Mouse (Mus musculus): ENCODE results near the gene Fignl2. TPM values are rescaled to one million over a fixed set of nuclear protein-coding genes. Genes with fewer than 3 reads are reported as not detected.

The Fignl2 gene
- polyA plus RNA-seq, 1 experiment: 0.02 TPM

- TF ChIP-seq REST (IDR thresholded peaks at IDR 0.05; ENCODE audit: insufficient read depth, insufficient read length) (no peak), TCF3 (IDR thresholded peaks at IDR 0.05; ENCODE audit: insufficient read length, low read depth) (no peak), USF1 (IDR thresholded peaks at IDR 0.05; ENCODE audit: low read depth) (no peak), MYOG (IDR thresholded peaks at IDR 0.05; ENCODE audit: control insufficient read depth in 1 of 3, insufficient read depth in 1 of 3, insufficient read length in 2 of 3, low read depth in 2 of 3) (no peak), CEBPB (IDR thresholded peaks at IDR 0.05; ENCODE audit: insufficient read depth, poor library complexity, severe bottlenecking) (no peak)
- H3K36me3 ChIP-seq (ENCODE audit: control insufficient read depth, insufficient read depth): no peaks in the 10 kb centered on the region
- peaks cover 56% of the 10 kb centered on the region for H3K27me3 ChIP-seq (ENCODE audit: control insufficient read depth, insufficient read depth, insufficient read length)
- H3ac ChIP-seq (ENCODE audit: control insufficient read depth, insufficient read length): no peak overlapping the region
- H3K4me3 ChIP-seq: no peak overlapping the region
- no peaks in the 10 kb centered on the region for H3K79me2 ChIP-seq (ENCODE audit: control insufficient read depth, insufficient read depth)
- H3K4me2 ChIP-seq (ENCODE audit: low read depth): no peak overlapping the region
These were observed 14.7 kb upstream of the Fignl2 start for GRCm38 (mm10) chr15:101092829-101093648.

DNA sequence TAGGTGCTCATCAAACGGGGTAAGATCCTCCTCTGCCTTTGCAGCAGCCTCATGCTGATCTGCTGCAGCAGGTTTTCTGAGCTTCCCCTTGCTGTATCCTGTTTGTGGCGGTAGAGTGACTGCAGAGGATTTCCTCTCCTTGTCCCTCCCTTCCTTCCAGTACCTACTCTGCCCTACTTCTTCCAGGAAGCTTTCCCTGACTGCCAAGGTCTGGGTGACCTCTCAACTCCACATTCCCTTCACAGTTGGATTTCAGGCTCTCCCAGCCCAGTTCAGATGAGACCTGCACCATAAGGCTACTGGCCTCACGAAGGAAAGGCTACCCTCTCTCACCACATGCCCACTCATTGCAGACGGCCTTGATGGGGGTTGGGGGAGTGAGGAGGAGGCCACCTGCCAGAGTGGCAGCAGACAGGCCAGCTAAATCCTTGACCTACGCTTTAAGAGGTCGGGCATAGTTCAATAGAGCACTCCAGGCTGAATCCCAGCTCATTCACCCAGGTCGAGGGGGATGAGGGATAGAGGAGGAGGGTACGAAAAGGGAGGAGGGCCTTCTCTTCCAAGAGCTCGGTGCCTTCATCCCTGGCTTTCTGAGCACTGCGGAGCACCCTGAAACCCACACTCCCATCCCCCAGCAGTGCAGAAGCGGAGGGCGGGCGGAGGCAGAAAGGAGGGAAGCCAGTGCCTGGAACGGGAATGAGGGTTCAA lies 13.9 kb upstream of the Fignl2 start:
- Histone ChIP-seq H3K27me3 (ENCODE audit: control insufficient read depth, insufficient read depth, insufficient read length) (peaks cover 51% of the 10 kb centered on the region), H3K4me2 (ENCODE audit: low read depth) (no peak overlapping the region), H3ac (ENCODE audit: control insufficient read depth, insufficient read length) (no peak overlapping the region), H3K4me3 (no peak overlapping the region), H3K36me3 (ENCODE audit: control insufficient read depth, insufficient read depth) (no peaks in the 10 kb centered on the region), H3K79me2 (ENCODE audit: control insufficient read depth, insufficient read depth) (no peaks in the 10 kb centered on the region)
- TF ChIP-seq POLR2AphosphoS2 (IDR thresholded peaks at IDR 0.05; ENCODE audit: insufficient read length, low read depth): no peak
- TF ChIP-seq REST (IDR thresholded peaks at IDR 0.05; ENCODE audit: insufficient read depth, insufficient read length): no peak
- no peak for TF ChIP-seq TCF12 (IDR thresholded peaks at IDR 0.05; ENCODE audit: insufficient read depth, poor library complexity, severe bottlenecking)
- TF ChIP-seq E2F4 (IDR thresholded peaks at IDR 0.05; ENCODE audit: insufficient read depth): no peak
- TF ChIP-seq MYOD1 (IDR thresholded peaks at IDR 0.05; ENCODE audit: control insufficient read depth in 1 of 3, insufficient read length in 2 of 3, low read depth in 2 of 3): no peak
- no peak for TF ChIP-seq POLR2A (IDR thresholded peaks at IDR 0.05; ENCODE audit: insufficient read length, low read depth)
- TF ChIP-seq MYOG (IDR thresholded peaks at IDR 0.05; ENCODE audit: control insufficient read depth in 1 of 3, insufficient read depth in 1 of 3, insufficient read length in 2 of 3, low read depth in 2 of 3): no peak
- no peak for TF ChIP-seq MAX (IDR thresholded peaks at IDR 0.05; ENCODE audit: low read depth)
- TF ChIP-seq CEBPB (IDR thresholded peaks at IDR 0.05; ENCODE audit: insufficient read depth, poor library complexity, severe bottlenecking): no peak
- no peak for TF ChIP-seq TCF3 (IDR thresholded peaks at IDR 0.05; ENCODE audit: insufficient read length, low read depth)
- no peak for TF ChIP-seq SRF (IDR thresholded peaks at IDR 0.05; ENCODE audit: control insufficient read depth, insufficient read length, low read depth)
- no peak for TF ChIP-seq USF1 (IDR thresholded peaks at IDR 0.05; ENCODE audit: low read depth)

GRCm38 (mm10) chr15:101091551-101091950 lies 13.2 kb upstream of the Fignl2 start:
- Histone ChIP-seq H3K36me3 (ENCODE audit: control insufficient read depth, insufficient read depth) (no peaks in the 10 kb centered on the region), H3K27me3 (ENCODE audit: control insufficient read depth, insufficient read depth, insufficient read length) (peaks cover 51% of the 10 kb centered on the region), H3K4me3 (no peak overlapping the region), H3ac (ENCODE audit: control insufficient read depth, insufficient read length) (no peak overlapping the region), H3K79me2 (ENCODE audit: control insufficient read depth, insufficient read depth) (no peaks in the 10 kb centered on the region), H3K4me2 (ENCODE audit: low read depth) (no peak overlapping the region)
- no peak for TF ChIP-seq E2F4 (IDR thresholded peaks at IDR 0.05; ENCODE audit: insufficient read depth)
- no peak for TF ChIP-seq MAX (IDR thresholded peaks at IDR 0.05; ENCODE audit: low read depth)
- no peak for TF ChIP-seq MYOG (IDR thresholded peaks at IDR 0.05; ENCODE audit: control insufficient read depth in 1 of 3, insufficient read depth in 1 of 3, insufficient read length in 2 of 3, low read depth in 2 of 3)
- TF ChIP-seq POLR2AphosphoS2 (IDR thresholded peaks at IDR 0.05; ENCODE audit: insufficient read length, low read depth): no peak
- no peak for TF ChIP-seq CEBPB (IDR thresholded peaks at IDR 0.05; ENCODE audit: insufficient read depth, poor library complexity, severe bottlenecking)
- no peak for TF ChIP-seq POLR2A (IDR thresholded peaks at IDR 0.05; ENCODE audit: insufficient read length, low read depth)
- TF ChIP-seq SRF (IDR thresholded peaks at IDR 0.05; ENCODE audit: control insufficient read depth, insufficient read length, low read depth): no peak
- no peak for TF ChIP-seq USF1 (IDR thresholded peaks at IDR 0.05; ENCODE audit: low read depth)
- no peak for TF ChIP-seq REST (IDR thresholded peaks at IDR 0.05; ENCODE audit: insufficient read depth, insufficient read length)
- TF ChIP-seq TCF3 (IDR thresholded peaks at IDR 0.05; ENCODE audit: insufficient read length, low read depth): no peak
- no peak for TF ChIP-seq TCF12 (IDR thresholded peaks at IDR 0.05; ENCODE audit: insufficient read depth, poor library complexity, severe bottlenecking)
- no peak for TF ChIP-seq MYOD1 (IDR thresholded peaks at IDR 0.05; ENCODE audit: control insufficient read depth in 1 of 3, insufficient read length in 2 of 3, low read depth in 2 of 3)

DNA sequence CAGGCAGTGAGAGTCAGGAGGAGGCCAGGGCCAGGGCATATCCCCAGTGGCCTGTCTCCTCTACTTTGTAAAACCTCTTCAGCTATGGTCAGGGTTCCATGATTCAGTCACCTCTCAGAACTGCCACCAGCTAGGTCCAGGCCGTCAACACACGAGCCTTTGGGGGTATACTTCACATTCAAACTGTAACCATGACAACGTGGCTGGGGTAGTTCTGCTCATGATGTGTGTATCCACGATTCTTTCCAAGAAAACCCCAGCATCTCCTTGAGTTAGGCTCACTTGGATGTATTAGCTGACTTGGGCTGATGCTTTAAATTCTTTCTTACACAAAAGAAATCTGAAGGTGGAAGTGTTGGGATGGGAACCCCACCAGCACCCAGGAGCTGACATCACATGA lies 9.9 kb upstream of the Fignl2 start:
- Histone ChIP-seq H3K4me3 (no peak overlapping the region), H3ac (ENCODE audit: control insufficient read depth, insufficient read length) (no peak overlapping the region), H3K36me3 (ENCODE audit: control insufficient read depth, insufficient read depth) (no peaks in the 10 kb centered on the region), H3K4me2 (ENCODE audit: low read depth) (no peak overlapping the region), H3K79me2 (ENCODE audit: control insufficient read depth, insufficient read depth) (no peaks in the 10 kb centered on the region), H3K27me3 (ENCODE audit: control insufficient read depth, insufficient read depth, insufficient read length) (peaks cover 55% of the 10 kb centered on the region)
- no peak for TF ChIP-seq MYOD1 (IDR thresholded peaks at IDR 0.05; ENCODE audit: control insufficient read depth in 1 of 3, insufficient read length in 2 of 3, low read depth in 2 of 3)
- TF ChIP-seq USF1 (IDR thresholded peaks at IDR 0.05; ENCODE audit: low read depth): no peak

DNA sequence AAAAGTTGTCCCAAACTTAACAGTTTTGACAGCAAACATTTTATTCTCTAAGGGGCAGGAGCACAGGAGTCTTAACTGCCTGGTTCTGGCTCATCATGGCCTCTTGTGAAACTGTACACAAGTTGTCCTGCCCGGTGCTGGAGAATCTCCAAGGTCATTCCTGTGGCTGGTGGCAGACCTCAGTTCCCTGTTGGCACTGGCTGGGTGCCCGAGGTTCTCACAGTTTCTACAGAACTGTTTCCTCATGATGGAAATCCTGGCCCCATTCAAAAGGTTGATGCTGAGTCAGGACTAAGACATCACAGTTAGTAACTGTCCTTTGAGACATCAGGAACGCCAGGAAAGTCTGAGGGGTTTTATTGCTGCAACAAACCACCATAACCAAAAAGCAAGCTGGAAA lies 8.6 kb upstream of the Fignl2 start:
- no peak overlapping the region for H3ac ChIP-seq (ENCODE audit: control insufficient read depth, insufficient read length)
- H3K36me3 ChIP-seq (ENCODE audit: control insufficient read depth, insufficient read depth): no peaks in the 10 kb centered on the region
- TF ChIP-seq CEBPB (IDR thresholded peaks at IDR 0.05; ENCODE audit: insufficient read depth, poor library complexity, severe bottlenecking): 0 out of 2 replicates have a peak, but pooled peaks have one; percentile 25
- TF ChIP-seq MYOD1 (IDR thresholded peaks at IDR 0.05; ENCODE audit: control insufficient read depth in 1 of 3, insufficient read length in 2 of 3, low read depth in 2 of 3): no peak
- TF ChIP-seq SRF (IDR thresholded peaks at IDR 0.05; ENCODE audit: control insufficient read depth, insufficient read length, low read depth): no peak
- peaks cover 58% of the 10 kb centered on the region for H3K27me3 ChIP-seq (ENCODE audit: control insufficient read depth, insufficient read depth, insufficient read length)
- H3K4me2 ChIP-seq (ENCODE audit: low read depth): peak overlapping the region; percentile 49
- no peaks in the 10 kb centered on the region for H3K79me2 ChIP-seq (ENCODE audit: control insufficient read depth, insufficient read depth)
- H3K4me3 ChIP-seq: no peak overlapping the region
